Comparison of ENCODE assay signal across 30 mouse cellular contexts in the genomic region with DNA sequence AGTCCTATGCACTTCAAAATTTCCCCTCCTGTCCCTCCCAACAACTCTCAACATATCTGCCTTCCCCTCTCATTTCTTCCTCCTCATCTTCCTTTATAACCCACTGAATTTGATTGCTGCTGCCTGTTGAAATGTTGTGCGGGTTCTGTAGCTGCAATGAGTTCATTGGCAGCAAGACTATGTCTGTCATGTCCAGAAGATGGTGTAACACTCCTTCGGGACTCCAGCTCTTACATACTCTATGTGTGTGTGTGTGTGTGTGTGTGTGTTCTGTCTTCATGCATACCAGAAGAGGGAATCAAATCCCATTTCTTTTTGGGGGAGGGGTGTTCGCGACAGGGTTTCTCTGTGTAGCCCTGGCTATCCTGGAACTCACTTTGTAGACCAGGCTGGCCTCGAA. TPM values are rescaled to one million over a fixed set of nuclear protein-coding genes. Genes with fewer than 3 reads are reported as not detected.
DNase-seq lines count a peak whose midpoint lies in the region; ATAC-seq and TF ChIP-seq lines count a peak whose summit lies in the region.
"Had no signal": no experiment of that assay in that cellular context is flagged by ENCODE, and none has a peak within 500 bp of the region (broad histone marks: within the 10 kb centered on the region; RNA-seq: fewer than 3 reads in every experiment).

No protein-coding gene starts in this region.

- TF ChIP-seq EP300 in CH12.LX (IDR thresholded peaks at IDR 0.05; ENCODE audit: low read length), result no peak
- TF ChIP-seq EP300 in stomach, postnatal 0 days (optimal IDR thresholded peaks at IDR 0.05), result no peak

- H3K27ac ChIP-seq in kidney, postnatal 0 days, result no peak overlapping the region
- no peak overlapping the region for H3K27ac ChIP-seq in CH12.LX (ENCODE audit: insufficient read depth, low read depth)
- no peak overlapping the region for H3K27ac ChIP-seq in stomach, postnatal 0 days (replicated peaks)
- no peak overlapping the region for H3K27ac ChIP-seq in midbrain, postnatal 0 days (ENCODE audit: low read depth, low read length)
- H3K27ac ChIP-seq: embryonic facial prominence, embryonic 12.5 days; embryonic facial prominence, embryonic 15.5 days; gastrocnemius, adult 2 months; hindbrain, embryonic 12.5 days had no signal

- no peak for ATAC-seq in kidney, postnatal 0 days (replicated peaks; ENCODE audit: low FRiP score, low read depth)
- no peak for ATAC-seq in stomach, postnatal 0 days (ENCODE audit: low FRiP score, low TSS enrichment)
- ATAC-seq in midbrain, postnatal 0 days (ENCODE audit: low FRiP score), result no peak
- ATAC-seq: forebrain, embryonic 14.5 days; forebrain, postnatal 0 days; hindbrain, embryonic 16.5 days; inflammation-experienced regulatory T-cells, adult 6 months had no signal

- H3K4me2 ChIP-seq in kidney, postnatal 0 days (ENCODE audit: low read length), result no peak overlapping the region
- H3K4me2 ChIP-seq in CH12.LX (ENCODE audit: insufficient read depth, low read depth, poor library complexity, severe bottlenecking), result no peak overlapping the region
- no peak overlapping the region for H3K4me2 ChIP-seq in stomach, postnatal 0 days (replicated peaks; ENCODE audit: low read depth)
- H3K4me2 ChIP-seq in midbrain, postnatal 0 days (ENCODE audit: low read depth, low read length, poor library complexity, severe bottlenecking), result no peak overlapping the region
- H3K4me2 ChIP-seq: embryonic facial prominence, embryonic 12.5 days; embryonic facial prominence, embryonic 15.5 days; heart, embryonic 11.5 days; hindbrain, embryonic 12.5 days had no signal

- in situ Hi-C loops in CH12.LX (cut with MboI; ENCODE audit: low pct_ligation_motif_present, low pct_unique_long_range_greater_than_20kb, low sequenced_read_pairs), result no loop called here

- peak; percentile 8 for TF ChIP-seq RAD21 in CH12.LX (IDR thresholded peaks at IDR 0.05; ENCODE audit: low read depth, low read length)

- H3K4me3 ChIP-seq in kidney, postnatal 0 days (replicated peaks; ENCODE audit: low read depth, low read length), result no peak overlapping the region
- H3K4me3 ChIP-seq in CH12.LX (replicated peaks in 1 of 3; ENCODE audit: low read depth in 2 of 3, low read length in 2 of 3, poor library complexity in 1 of 3), result no peak overlapping the region
- no peak overlapping the region for H3K4me3 ChIP-seq in stomach, postnatal 0 days (ENCODE audit: low read depth, low read length)
- H3K4me3 ChIP-seq in midbrain, postnatal 0 days (ENCODE audit: low read depth, low read length), result no peak overlapping the region
- H3K4me3 ChIP-seq: embryonic facial prominence, embryonic 12.5 days; embryonic facial prominence, embryonic 15.5 days; gastrocnemius, adult 2 months; hindbrain, embryonic 12.5 days had no signal

- no peaks in the 10 kb centered on the region for H3K4me1 ChIP-seq in kidney, postnatal 0 days (replicated peaks; ENCODE audit: insufficient read depth, low read length)
- H3K4me1 ChIP-seq in CH12.LX (ENCODE audit: control insufficient read depth in 1 of 2, insufficient read depth in 2 of 2), result peaks cover 3 to 9% of the 10 kb centered on the region in 2 experiments
- peaks cover 6% of the 10 kb centered on the region; the same call in 1 of the 2 replicates for H3K4me1 ChIP-seq in stomach, postnatal 0 days (replicated peaks; ENCODE audit: control insufficient read depth, insufficient read depth)
- H3K4me1 ChIP-seq in midbrain, postnatal 0 days (ENCODE audit: insufficient read depth, low read length), result peaks cover 7% of the 10 kb centered on the region; the same call in 1 of the 2 replicates

- H3K36me3 ChIP-seq in kidney, postnatal 0 days (ENCODE audit: insufficient read depth, low read length), result no peaks in the 10 kb centered on the region
- H3K36me3 ChIP-seq in CH12.LX (replicated peaks in 1 of 2; ENCODE audit: control insufficient read depth in 1 of 2, insufficient read depth in 1 of 2, low read length in 1 of 2), result peaks cover 0 to 7% of the 10 kb centered on the region in 2 experiments
- H3K36me3 ChIP-seq in stomach, postnatal 0 days (ENCODE audit: control insufficient read depth, insufficient read depth, low read length), result no peaks in the 10 kb centered on the region
- no peaks in the 10 kb centered on the region for H3K36me3 ChIP-seq in midbrain, postnatal 0 days (ENCODE audit: insufficient read depth, low read length)
- H3K36me3 ChIP-seq: embryonic facial prominence, embryonic 12.5 days; embryonic facial prominence, embryonic 15.5 days; hindbrain, embryonic 12.5 days had no signal

- peaks cover 14% of the 10 kb centered on the region for H3K79me2 ChIP-seq in CH12.LX (replicated peaks; ENCODE audit: control insufficient read depth, extremely low read depth, insufficient read depth, poor library complexity, severe bottlenecking)

- H3K9me3 ChIP-seq in kidney, postnatal 0 days (replicated peaks; ENCODE audit: low read length), result no peaks in the 10 kb centered on the region
- no peaks in the 10 kb centered on the region for H3K9me3 ChIP-seq in CH12.LX (replicated peaks; ENCODE audit: low read length)
- H3K9me3 ChIP-seq in stomach, postnatal 0 days (ENCODE audit: control insufficient read depth, low read length), result no peaks in the 10 kb centered on the region
- no peaks in the 10 kb centered on the region for H3K9me3 ChIP-seq in midbrain, postnatal 0 days (ENCODE audit: low read length)
- H3K9me3 ChIP-seq: embryonic facial prominence, embryonic 12.5 days; embryonic facial prominence, embryonic 15.5 days; G1E; hindbrain, embryonic 12.5 days had no signal

- WGBS in kidney, postnatal 0 days, result 77% methylated on average over 5 of the region's 5 CpGs
- WGBS in stomach, postnatal 0 days, result 81% methylated on average over 5 of the region's 5 CpGs
- 84% methylated on average over 5 of the region's 5 CpGs for WGBS in midbrain, postnatal 0 days

- dilution Hi-C loops in CH12.LX (cut with MboI; ENCODE audit: extremely low pct_ligation_motif_present, extremely low pct_unique_long_range_greater_than_20kb, low sequenced_read_pairs), result no loop called here

- DNase-seq in kidney, postnatal 0 days (ENCODE audit: low spot score), result no peak
- no peak for DNase-seq in kidney, postnatal 14 days
- DNase-seq in 416B (ENCODE audit: low read depth) (peak; percentile 61), CH12.LX (ENCODE audit: extremely low read depth) (no peak)
- no peak for DNase-seq in stomach, postnatal 0 days (ENCODE audit: low spot score)
- DNase-seq in midbrain, postnatal 0 days (ENCODE audit: low spot score), result no peak
- DNase-seq: adrenal gland, adult 8-10 months; adrenal gland, postnatal 36 days; cerebellum, adult 18-20 months; cerebellum, adult 9-10 months; cerebellum, postnatal 14 days; forebrain, postnatal 0 days; gastrocnemius, adult 2 months; gastrocnemius, postnatal 14 days; heart, adult 11 months had no signal

- TF ChIP-seq CTCF in kidney, postnatal 0 days (IDR thresholded peaks at IDR 0.05; ENCODE audit: low read depth), result peak; percentile 14; the same call in 1 of the 2 replicates
- peak in 1 of 2 experiments; percentile 33; a peak in 1 of 4 replicates for TF ChIP-seq CTCF in CH12.LX (conservative IDR thresholded peaks at IDR 0.05 in 1 of 2, IDR thresholded peaks at IDR 0.05 in 1 of 2; ENCODE audit: low read depth in 2 of 2, low read length in 2 of 2)
- peak; percentile 42; the same call in 1 of the 2 replicates for TF ChIP-seq CTCF in stomach, postnatal 0 days (IDR thresholded peaks at IDR 0.05; ENCODE audit: low read depth)
- TF ChIP-seq CTCF in midbrain, postnatal 0 days (IDR thresholded peaks at IDR 0.05), result no peak

- no peak overlapping the region for H3K9ac ChIP-seq in kidney, postnatal 0 days (ENCODE audit: low read depth, low read length)
- no peak overlapping the region for H3K9ac ChIP-seq in CH12.LX (ENCODE audit: insufficient read depth, low read depth)
- H3K9ac ChIP-seq in stomach, postnatal 0 days (ENCODE audit: low read length), result no peak overlapping the region
- no peak overlapping the region for H3K9ac ChIP-seq in midbrain, postnatal 0 days (replicated peaks; ENCODE audit: low read length, poor library complexity, severe bottlenecking)
- H3K9ac ChIP-seq: embryonic facial prominence, embryonic 12.5 days; embryonic facial prominence, embryonic 15.5 days; forebrain, postnatal 0 days; hindbrain, embryonic 12.5 days had no signal

- 0 out of 2 replicates have a peak, but pooled peaks cover 2% of the 10 kb centered on the region for H3K27me3 ChIP-seq in kidney, postnatal 0 days (ENCODE audit: insufficient read depth, low read length)
- H3K27me3 ChIP-seq in CH12.LX (replicated peaks), result no peaks in the 10 kb centered on the region
- H3K27me3 ChIP-seq in stomach, postnatal 0 days (ENCODE audit: control insufficient read depth, insufficient read depth, low read length), result no peaks in the 10 kb centered on the region
- H3K27me3 ChIP-seq in midbrain, postnatal 0 days (ENCODE audit: insufficient read depth, low read length), result no peaks in the 10 kb centered on the region
- H3K27me3 ChIP-seq: embryonic facial prominence, embryonic 15.5 days had no signal

- no peak for TF ChIP-seq POLR2A in CH12.LX (IDR thresholded peaks at IDR 0.05; ENCODE audit: low read depth, low read length)

RNA-seq across cellular contexts. Expression of a gene that starts 3.4 kb away (rescaled TPM):
- polyA plus RNA-seq in kidney, postnatal 0 days (2015; fragmentation: Nextera tagmentation; extraction: Ambion mirVana), result 31.5 and 35.1 TPM in 2 replicates
- total RNA-seq in CH12.LX (2012; rRNA removed), result 24.2 and 32.4 TPM in 2 replicates
- total RNA-seq in CH12.LX (2014; rRNA removed), result 48.8 and 50.2 TPM in 2 replicates
- 38.6 and 39.2 TPM in 2 replicates for polyA plus RNA-seq in CH12.LX (2012; ENCODE audit: insufficient read length, low read depth)
- 25.6 and 26.1 TPM in 2 replicates for polyA plus RNA-seq in stomach, postnatal 0 days (2015; fragmentation: Nextera tagmentation; extraction: Ambion mirVana)
- total RNA-seq in midbrain, postnatal 0 days (2014; rRNA removed), result 17.1 and 29.5 TPM in 2 replicates
- 21.4 and 23.0 TPM in 2 replicates for polyA plus RNA-seq in midbrain, postnatal 0 days (2015; fragmentation: Nextera tagmentation; extraction: Ambion mirVana)

RNA-seq across cellular contexts. Expression of a gene that starts 10.7 kb away (rescaled TPM):
- not detected in 2 replicates for polyA plus RNA-seq in kidney, postnatal 0 days (2015; fragmentation: Nextera tagmentation; extraction: Ambion mirVana)
- total RNA-seq in CH12.LX (2012; rRNA removed), result not detected in 2 replicates
- not detected in 2 replicates for total RNA-seq in CH12.LX (2014; rRNA removed)
- polyA plus RNA-seq in CH12.LX (2012; ENCODE audit: insufficient read length, low read depth), result not detected in 2 replicates
- not detected in 2 replicates for polyA plus RNA-seq in stomach, postnatal 0 days (2015; fragmentation: Nextera tagmentation; extraction: Ambion mirVana)
- total RNA-seq in midbrain, postnatal 0 days (2014; rRNA removed), result 0.22 TPM in 1 of 2 replicates, not detected in the other
- polyA plus RNA-seq in midbrain, postnatal 0 days (2015; fragmentation: Nextera tagmentation; extraction: Ambion mirVana), result 0.13 TPM in 1 of 2 replicates, not detected in the other
- total RNA-seq: adrenal gland, adult 8-10 months; adrenal gland, postnatal 36 days; common myeloid progenitor, adult 5-6 weeks; gastrocnemius, adult 2 months; gastrocnemius, postnatal 14 days; gastrocnemius, postnatal 4 days; heart, adult 8-10 months; heart, postnatal 25 days had no signal
- polyA plus RNA-seq: forebrain, postnatal 0 days; frontal cortex, adult 2 months; heart, embryonic 11.5 days; heart, embryonic 14.5 days; heart, postnatal 0 days; hindbrain, embryonic 12.5 days; inflammation-experienced regulatory T-cells, adult 6 months had no signal

RNA-seq across cellular contexts. Expression of a gene that starts 16.9 kb away (rescaled TPM):
- polyA plus RNA-seq in kidney, postnatal 0 days (2015; fragmentation: Nextera tagmentation; extraction: Ambion mirVana), result 26.4 and 33.3 TPM in 2 replicates
- 47.2 and 51.5 TPM in 2 replicates for total RNA-seq in CH12.LX (2012; rRNA removed)
- 31.7 and 38.6 TPM in 2 replicates for total RNA-seq in CH12.LX (2014; rRNA removed)
- polyA plus RNA-seq in CH12.LX (2012; ENCODE audit: insufficient read length, low read depth), result 65.9 and 80.3 TPM in 2 replicates
- 8.9 and 10.5 TPM in 2 replicates for polyA plus RNA-seq in stomach, postnatal 0 days (2015; fragmentation: Nextera tagmentation; extraction: Ambion mirVana)
- 11.0 and 14.6 TPM in 2 replicates for total RNA-seq in midbrain, postnatal 0 days (2014; rRNA removed)
- 7.7 and 8.1 TPM in 2 replicates for polyA plus RNA-seq in midbrain, postnatal 0 days (2015; fragmentation: Nextera tagmentation; extraction: Ambion mirVana)

RNA-seq across cellular contexts. Expression of a gene that starts 20.7 kb away (rescaled TPM):
- 0.68 and 0.79 TPM in 2 replicates for polyA plus RNA-seq in kidney, postnatal 0 days (2015; fragmentation: Nextera tagmentation; extraction: Ambion mirVana)
- 1.8 and 2.2 TPM in 2 replicates for total RNA-seq in CH12.LX (2012; rRNA removed)
- total RNA-seq in CH12.LX (2014; rRNA removed), result 1.9 and 2.0 TPM in 2 replicates
- polyA plus RNA-seq in CH12.LX (2012; ENCODE audit: insufficient read length, low read depth), result 0.86 and 1.8 TPM in 2 replicates
- 0.53 and 0.64 TPM in 2 replicates for polyA plus RNA-seq in stomach, postnatal 0 days (2015; fragmentation: Nextera tagmentation; extraction: Ambion mirVana)
- total RNA-seq in midbrain, postnatal 0 days (2014; rRNA removed), result 2.5 and 4.4 TPM in 2 replicates
- 1.2 and 2.5 TPM in 2 replicates for polyA plus RNA-seq in midbrain, postnatal 0 days (2015; fragmentation: Nextera tagmentation; extraction: Ambion mirVana)

RNA-seq across cellular contexts. Expression of a gene that starts 34.9 kb away (rescaled TPM):
- polyA plus RNA-seq in kidney, postnatal 0 days (2015; fragmentation: Nextera tagmentation; extraction: Ambion mirVana), result 27.0 and 30.0 TPM in 2 replicates
- total RNA-seq in CH12.LX (2012; rRNA removed), result 9.4 and 9.8 TPM in 2 replicates
- 8.5 and 9.1 TPM in 2 replicates for total RNA-seq in CH12.LX (2014; rRNA removed)
- polyA plus RNA-seq in CH12.LX (2012; ENCODE audit: insufficient read length, low read depth), result 36.6 and 48.2 TPM in 2 replicates
- polyA plus RNA-seq in stomach, postnatal 0 days (2015; fragmentation: Nextera tagmentation; extraction: Ambion mirVana), result 15.5 and 17.0 TPM in 2 replicates
- total RNA-seq in midbrain, postnatal 0 days (2014; rRNA removed), result 11.1 and 12.9 TPM in 2 replicates
- 5.2 and 5.3 TPM in 2 replicates for polyA plus RNA-seq in midbrain, postnatal 0 days (2015; fragmentation: Nextera tagmentation; extraction: Ambion mirVana)
